Mouse (Mus musculus): ENCODE measurements around the gene Skap1.

- TF ChIP-seq CTCF (IDR thresholded peaks at IDR 0.05; ENCODE audit: borderline replicate concordance, extremely low read depth, insufficient read depth, insufficient read length), result no peak
- no peak for TF ChIP-seq POLR2A (IDR thresholded peaks at IDR 0.05; ENCODE audit: borderline replicate concordance, extremely low read depth, insufficient read depth, insufficient read length, poor library complexity, severe bottlenecking)
These were observed 335.1 kb downstream of the Skap1 start for GRCm38 (mm10) chr11:96799511-96799910.
